Mouse (Mus musculus) mouse embryonic stem cell (cell line): ENCODE data around the gene Pitx1.

Experiments used
- in situ Hi-C, 2 experiments: fragments of 300-500 bp; cut with MboI; formaldehyde crosslinking; loops; 1 replicate in 1 of 2; 3 replicates in 1 of 2; pipeline ENCODE4 v1.14.3; 2019 to 2020; ENCODE audit warnings: low sequenced_read_pairs in 2 of 2, low pct_unique_long_range_greater_than_20kb in 1 of 2, mixed read lengths in 1 of 2; ENCODE audit not compliant: unreplicated experiment in 1 of 2

Gene Pitx1

DNA sequence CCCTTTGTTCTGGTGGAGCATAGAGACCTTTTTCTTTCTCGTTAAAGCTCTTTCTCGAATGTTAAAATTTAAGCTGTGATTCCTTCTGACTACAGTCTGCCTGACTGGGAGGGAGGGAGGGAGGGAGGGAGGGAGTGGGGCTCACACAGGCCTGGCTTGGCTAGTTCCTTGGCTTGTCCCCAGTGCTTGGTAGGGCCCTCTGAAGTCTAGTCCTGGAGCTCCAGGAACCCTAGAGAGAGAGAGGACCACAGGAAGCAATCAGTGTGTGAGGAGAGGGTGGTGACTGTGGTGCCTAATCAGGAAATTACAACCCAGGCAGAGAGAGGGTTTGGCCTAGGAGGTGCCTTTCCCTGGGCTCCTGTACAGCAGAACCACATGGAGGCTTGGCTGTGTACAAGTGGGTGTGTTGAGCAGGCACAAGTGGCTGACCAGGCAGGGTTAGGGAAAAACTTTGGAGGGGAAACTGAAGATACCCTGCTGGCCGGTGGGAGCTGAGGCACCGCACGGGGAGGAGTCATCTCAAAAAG lies 22.4 kb downstream of the Pitx1 start:
- in situ Hi-C loops: no loop called here

DNA sequence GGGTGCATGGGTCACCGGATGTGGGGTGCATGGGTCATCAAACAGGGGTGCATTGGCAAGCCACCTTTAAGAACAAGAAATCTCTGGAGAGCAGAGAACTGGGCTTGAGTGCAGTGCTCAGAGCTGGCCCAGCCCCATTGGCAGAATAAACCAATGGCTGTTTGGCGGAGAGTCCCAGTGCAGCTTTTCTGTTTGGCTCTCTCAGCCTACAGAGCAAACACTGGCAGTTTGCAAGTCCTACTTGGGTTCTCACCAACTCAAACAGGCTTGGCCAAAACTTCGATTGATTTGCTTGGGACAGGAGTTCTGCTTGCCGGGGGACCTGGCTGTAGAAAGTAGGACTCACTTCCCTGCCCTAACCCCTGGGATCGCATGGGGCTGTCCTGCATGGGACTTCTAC lies 25.0 kb downstream of the Pitx1 start:
- in situ Hi-C loops: no loop called here

DNA sequence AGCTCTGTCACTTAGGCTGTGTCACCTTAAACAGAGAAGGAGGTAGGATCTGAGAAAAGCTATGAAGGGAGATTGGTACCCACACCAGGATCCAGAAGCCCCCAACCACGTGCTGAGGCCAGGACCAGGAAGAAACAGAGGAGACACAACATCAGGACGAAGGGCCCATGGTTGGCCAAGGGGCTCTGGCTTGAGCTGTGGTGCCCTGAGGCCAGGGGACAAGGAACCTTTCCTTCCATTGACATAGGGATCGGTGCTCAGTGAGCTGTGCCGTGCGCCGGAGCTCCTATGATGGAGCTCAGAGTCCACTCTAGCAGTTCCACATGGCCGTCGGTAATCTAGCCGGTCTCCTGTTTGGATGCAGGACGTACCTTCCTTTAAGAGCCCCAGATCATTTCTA lies 26.3 kb downstream of the Pitx1 start:
- in situ Hi-C loops: no loop called here

DNA sequence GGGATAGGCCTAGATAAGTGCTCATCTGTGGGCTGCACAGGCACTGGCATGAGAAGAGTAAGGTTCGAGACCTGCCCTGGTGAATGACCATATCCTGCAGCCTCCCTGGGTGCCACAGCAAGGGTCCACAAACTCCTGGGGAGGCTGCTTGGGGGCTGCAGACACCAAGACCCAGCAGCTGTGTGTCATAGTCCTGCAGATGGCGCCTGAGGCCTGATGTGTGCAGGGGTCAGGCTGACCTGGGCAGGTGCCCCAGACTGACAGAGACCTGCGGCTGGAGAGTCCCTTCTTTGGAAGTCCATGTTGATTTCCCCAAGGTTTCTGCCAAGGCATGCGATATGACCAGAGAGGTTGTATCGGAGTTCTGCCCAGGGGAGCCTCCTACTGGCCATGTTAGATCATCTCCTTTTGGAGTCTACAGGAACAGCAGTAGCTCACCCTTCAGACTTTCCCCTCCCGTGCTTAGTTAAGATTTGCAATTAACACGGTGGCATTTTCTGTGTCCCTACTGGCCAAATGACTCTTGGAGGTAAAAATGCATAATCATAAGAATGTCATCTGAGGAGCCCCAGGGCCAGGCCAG lies 26.9 kb downstream of the Pitx1 start:
- in situ Hi-C loops: no loop called here

DNA sequence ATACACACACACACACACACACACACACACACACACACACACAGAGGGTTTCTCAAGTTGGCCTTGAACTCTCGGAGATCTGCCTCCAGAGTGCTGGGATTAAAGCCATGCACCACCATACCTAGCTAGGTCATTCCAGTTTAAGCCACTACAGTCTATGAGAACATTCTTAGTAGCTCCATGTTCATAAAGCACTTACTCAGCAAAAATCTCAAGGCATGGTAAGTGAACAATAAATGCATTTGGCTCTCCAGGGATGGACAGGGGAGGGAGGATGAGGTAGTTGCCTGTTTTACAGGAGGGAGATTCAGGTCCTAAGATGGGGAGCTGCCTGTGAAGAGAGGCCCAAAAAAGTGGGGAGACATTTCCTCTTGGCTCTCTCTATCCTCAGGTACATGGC lies 32.0 kb downstream of the Pitx1 start:
- in situ Hi-C loops: no loop called here

DNA sequence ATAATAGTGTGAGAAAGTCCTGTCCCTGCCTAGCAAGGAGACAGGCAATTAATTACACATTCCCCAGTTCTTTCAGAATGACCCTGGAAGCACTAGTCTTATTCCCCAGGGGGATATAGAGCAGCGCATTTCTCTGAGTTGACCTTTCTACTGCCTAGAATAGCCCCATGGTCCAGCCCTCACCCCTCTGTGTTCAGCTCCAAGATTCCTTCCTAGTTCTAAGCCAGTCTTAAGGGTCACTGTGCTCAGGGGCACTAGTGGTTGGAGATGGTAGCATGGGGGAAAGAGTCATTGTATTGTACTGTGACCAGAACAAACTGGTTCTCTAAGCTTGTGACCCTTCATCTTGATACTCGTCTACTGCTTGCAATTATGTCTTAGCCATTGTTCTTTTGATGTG lies 34.7 kb downstream of the Pitx1 start:
- in situ Hi-C loops: no loop called here

DNA sequence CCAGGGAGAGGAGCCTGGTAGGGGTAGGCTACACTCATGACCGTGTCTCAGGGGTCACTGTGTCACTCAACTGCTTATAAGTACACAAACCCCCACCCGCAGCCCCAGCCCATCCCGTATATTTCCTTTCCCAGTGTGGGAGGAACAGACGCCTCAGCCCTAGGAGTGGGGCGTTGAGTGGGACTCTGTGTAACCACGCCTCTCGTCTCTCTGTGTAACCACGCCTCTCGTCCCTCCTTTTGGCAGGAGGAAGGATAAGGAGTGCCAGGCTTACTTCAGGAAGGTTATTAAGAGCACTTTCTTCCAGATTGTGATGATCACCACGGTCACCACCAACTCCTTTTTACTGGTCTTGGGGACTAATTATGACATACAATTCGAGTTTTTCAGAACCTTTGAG lies 49.9 kb downstream of the Pitx1 start:
- in situ Hi-C loops: no loop called here

DNA sequence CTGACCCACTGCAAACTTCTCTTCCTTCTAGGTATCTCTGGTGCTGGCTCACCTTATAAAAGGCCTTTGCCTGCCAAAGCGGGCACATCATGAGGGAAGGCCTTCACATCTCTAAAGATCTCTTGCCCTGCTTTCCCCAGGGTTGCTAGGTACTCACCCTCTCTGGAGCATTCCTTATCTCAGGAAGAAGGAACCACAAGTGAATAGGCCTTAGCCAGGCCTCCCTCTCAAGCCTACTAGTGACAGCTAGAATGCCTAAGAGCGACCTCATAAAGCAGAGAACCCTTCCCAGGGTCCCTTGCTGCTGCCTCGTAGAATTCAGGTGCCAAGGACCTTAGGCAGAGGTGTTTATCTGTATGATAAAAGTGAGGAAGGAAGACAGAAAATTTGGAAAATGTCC lies 51.7 kb downstream of the Pitx1 start, which contains the start of gene Catsper3:
Catsper3 (plus strand) TSS at position 301 of the 400 bp plus-strand sequence.
- in situ Hi-C loops: no loop called here

DNA sequence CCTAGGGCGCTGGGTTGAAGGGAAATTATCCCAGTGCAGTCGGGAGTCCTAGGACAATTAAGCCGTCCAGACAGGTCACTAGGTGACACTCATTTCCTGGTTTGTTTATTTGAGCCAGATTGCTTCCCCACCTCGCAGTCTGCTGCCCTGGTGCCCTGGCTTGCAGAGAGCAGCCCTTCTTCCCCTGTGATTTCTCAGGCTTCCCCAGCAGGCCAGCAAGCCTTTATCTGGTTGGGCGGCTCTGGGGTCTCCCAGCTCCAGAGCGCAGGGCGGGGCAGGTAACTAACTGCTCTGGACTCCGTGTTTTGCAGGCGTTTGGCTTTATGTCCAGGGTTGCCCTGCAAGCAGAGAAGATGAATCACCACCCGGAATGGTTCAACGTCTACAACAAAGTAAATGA lies 60.9 kb downstream of the Pitx1 start:
- in situ Hi-C loops: no loop called here
